Mouse (Mus musculus): ENCODE data around the gene Crispld2.

DNA sequence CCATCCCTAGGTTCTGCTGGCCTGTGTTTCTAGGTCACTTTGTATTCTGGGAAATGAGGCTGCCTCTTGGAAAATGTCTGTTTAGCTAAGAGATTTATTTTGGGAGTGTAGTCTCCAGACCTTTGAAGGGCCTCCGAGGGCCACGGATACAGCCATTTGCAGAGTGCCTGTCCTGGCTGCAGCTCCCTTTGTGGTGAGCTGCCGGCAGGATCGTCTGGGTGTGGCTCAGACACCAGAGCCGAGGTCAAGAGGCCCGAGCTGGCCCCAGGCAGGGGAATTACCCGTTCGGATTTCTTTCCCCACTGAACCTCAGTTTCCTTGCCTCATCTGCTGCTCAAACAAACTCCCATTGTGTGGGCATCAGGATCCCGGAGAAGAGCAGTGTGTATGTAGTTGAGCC, 43.9 kb downstream of the Crispld2 start:
- TF ChIP-seq CTCF (IDR thresholded peaks at IDR 0.05; ENCODE audit: low read depth) = no peak
- TF ChIP-seq EP300 (IDR thresholded peaks at IDR 0.05; ENCODE audit: low read depth) = no peak
